Mouse (Mus musculus): ENCODE measurements around the gene Map1s. TPM values are rescaled to one million over a fixed set of nuclear protein-coding genes. Genes with fewer than 3 reads are reported as not detected.
"Not testable (repeated sequence)": the region's sequence is repeated elsewhere in the genome, so short reads cannot be mapped to it uniquely, and the experiment has no call there.

Map1s gene
- total RNA-seq, 2 experiments from 2014 or later = 31.0 to 32.3 TPM

GRCm38 (mm10) chr8:70876382-70876781, 29.4 kb upstream of the Map1s start:
- intact Hi-C loops (cut with DNase I) = no loop called here
- DNase-seq = no peak

GRCm38 (mm10) chr8:70878178-70878577, 27.6 kb upstream of the Map1s start:
- intact Hi-C loops (cut with DNase I) = no loop called here
- no peak for DNase-seq

- intact Hi-C loops (cut with DNase I) = no loop called here
- DNase-seq = no peak
These were observed 26.2 kb upstream of the Map1s start for GRCm38 (mm10) chr8:70879500-70879899.

- peak; percentile 77 to 78 for DNase-seq
- intact Hi-C loops (cut with DNase I) = no loop called here
These were observed 25.6 kb upstream of the Map1s start for GRCm38 (mm10) chr8:70880126-70880525.

- DNase-seq = no peak
- intact Hi-C loops (cut with DNase I) = no loop called here
These were observed 25.2 kb upstream of the Map1s start for GRCm38 (mm10) chr8:70880546-70880945.

- intact Hi-C loops (cut with DNase I) = no loop called here
- no peak for DNase-seq
These were observed 21.5 kb upstream of the Map1s start for GRCm38 (mm10) chr8:70884186-70884585.

GRCm38 (mm10) chr8:70884683-70885082, 21.0 kb upstream of the Map1s start:
- intact Hi-C loops (cut with DNase I) = no loop called here
- DNase-seq = no peak

GRCm38 (mm10) chr8:70885612-70886011, 20.1 kb upstream of the Map1s start:
- intact Hi-C loops (cut with DNase I) = no loop called here
- peak in 1 of 2 experiments; percentile 68 for DNase-seq

- intact Hi-C loops (cut with DNase I) = no loop called here
- DNase-seq = peak in 1 of 2 experiments; percentile 33
These were observed 18.1 kb upstream of the Map1s start for GRCm38 (mm10) chr8:70887669-70888068.

- DNase-seq = no peak
- intact Hi-C loops (cut with DNase I) = no loop called here
These were observed 15.1 kb upstream of the Map1s start for GRCm38 (mm10) chr8:70890656-70891055.

GRCm38 (mm10) chr8:70891356-70891755, 14.4 kb upstream of the Map1s start:
- no peak for DNase-seq
- intact Hi-C loops (cut with DNase I) = no loop called here

GRCm38 (mm10) chr8:70892022-70892895, 13.5 kb upstream of the Map1s start, which contains the start of gene Slc5a5:
Slc5a5 (minus strand) TSS chr8:70892757.
- intact Hi-C loops (cut with DNase I) = no loop called here
- DNase-seq = no peak

- no peak for DNase-seq
- intact Hi-C loops (cut with DNase I) = loop anchor here (1.0 kb wide), 1 partner anchor 20 kb away; the partner anchor contains the start of gene Ccdc124
These were observed 12.7 kb upstream of the Map1s start for GRCm38 (mm10) chr8:70892896-70893655.

- intact Hi-C loops (cut with DNase I) = loop anchor here (1.0 kb wide), 1 partner anchor 21 kb away; the partner anchor contains the start of gene Ccdc124
- DNase-seq = peak; percentile 73 to 87
These were observed 11.9 kb upstream of the Map1s start for GRCm38 (mm10) chr8:70893656-70894384.

GRCm38 (mm10) chr8:70894385-70894720, 11.4 kb upstream of the Map1s start:
- intact Hi-C loops (cut with DNase I) = no loop called here
- DNase-seq = no peak

GRCm38 (mm10) chr8:70894771-70895545, 10.8 kb upstream of the Map1s start:
- intact Hi-C loops (cut with DNase I) = no loop called here

GRCm38 (mm10) chr8:70895571-70896259, 10.0 kb upstream of the Map1s start:
- intact Hi-C loops (cut with DNase I); DNase-seq: not testable (repeated sequence)

More at GRCm38 (mm10) chr8:70894771-70895545, 10.8 kb upstream of the Map1s start:
- no peak for DNase-seq

GRCm38 (mm10) chr8:70896316-70897020, 9.3 kb upstream of the Map1s start:
- DNase-seq = peak; percentile 8 to 17
- intact Hi-C loops (cut with DNase I) = loop anchor here (1.0 kb wide), 1 partner anchor 23 kb away; the partner anchor contains the start of gene Ccdc124

Data from heart, postnatal 10 days (tissue).